Mouse (Mus musculus) limb, embryonic 14.5 days (tissue): Measurements from ENCODE around the gene Aff1. TPM values are rescaled to one million over a fixed set of nuclear protein-coding genes. Genes with fewer than 3 reads are reported as not detected.

Experiments used
- ATAC-seq: fragments of 200-750 bp; cut with Nextera tagmentation; 2 replicates; pipeline ENCODE4 v1.8.0; 2017; ENCODE audit warnings: low read depth, moderate number of reproducible peaks, moderate TSS enrichment; ENCODE audit not compliant: low FRiP score
- DNase-seq: peaks from one replicate; pipeline ENCODE4 v3.0.0-alpha.2; 2015; ENCODE audit warnings: low spot score
- H3K27ac ChIP-seq: fragments of 300-500 bp; sonication (generic); replicated peaks from 2 replicates; pipeline ENCODE4 v1.5.1; 2014; ENCODE audit warnings: low read depth, mild to moderate bottlenecking, low read length, moderate library complexity, mixed read lengths
- H3K27me3 ChIP-seq: fragments of 300-500 bp; sonication (generic); 2 replicates; pipeline ENCODE4 v1.6.1; 2014; ENCODE audit warnings: low read length, mixed read lengths; ENCODE audit not compliant: control insufficient read depth, insufficient read depth
- H3K36me3 ChIP-seq: fragments of 300-500 bp; sonication (generic); 2 replicates; pipeline ENCODE4 v1.6.1; 2014; ENCODE audit warnings: mild to moderate bottlenecking, low read length, moderate library complexity, mixed read lengths; ENCODE audit not compliant: control insufficient read depth, insufficient read depth
- H3K4me1 ChIP-seq: fragments of 300-500 bp; sonication (generic); 2 replicates; pipeline ENCODE4 v1.6.1; 2014; ENCODE audit warnings: antibody characterized with exemption, low read length, mixed read lengths; ENCODE audit not compliant: control insufficient read depth, insufficient read depth
- H3K4me2 ChIP-seq: fragments of 300-500 bp; sonication (generic); replicated peaks from 2 replicates; pipeline ENCODE4 v1.6.1; 2014; ENCODE audit warnings: low read depth, mild to moderate bottlenecking, low read length, moderate library complexity; ENCODE audit not compliant: severe bottlenecking
- H3K4me3 ChIP-seq: fragments of 300-500 bp; sonication (generic); replicated peaks from 2 replicates; pipeline ENCODE4 v1.5.1; 2014; ENCODE audit warnings: low read length
- H3K9ac ChIP-seq: fragments of 300-500 bp; sonication (generic); 2 replicates; pipeline ENCODE4 v1.6.1; 2014; ENCODE audit warnings: mild to moderate bottlenecking, low read depth, low read length, moderate library complexity; ENCODE audit not compliant: severe bottlenecking
- H3K9me3 ChIP-seq: fragments of 300-500 bp; sonication (generic); 2 replicates; pipeline ENCODE4 v1.6.1; 2016; ENCODE audit warnings: low read length; ENCODE audit not compliant: control insufficient read depth
- POLR2A ChIP-seq: fragments of 200-500 bp; IDR thresholded peaks from 2 replicates; pipeline ENCODE4 v1.8.0; 2012; ENCODE audit warnings: inconsistent platforms, mild to moderate bottlenecking, moderate library complexity, borderline replicate concordance; ENCODE audit not compliant: insufficient read depth, insufficient read length; ENCODE audit errors: extremely low read depth
- WGBS: fragments of 180-500 bp; shearing (Covaris S2); extraction: QIAGEN DNeasy Blood & Tissue Kit; methylation state at CpG from one replicate; pipeline ENCODE4 v1.1.7; 2014; 5-methylcytosine and 5-hydroxymethylcytosine counted together
- polyA plus RNA-seq, 2 experiments: library from polyadenylated mRNA; depleted of rRNA in 1 of 2; stranded (reverse) in 1 of 2; unstranded in 1 of 2; fragments of >200 nt; fragmentation: Nextera tagmentation in 1 of 2; extraction: Ambion mirVana in 1 of 2; gene quantifications; 2 replicates each; pipeline versions ENCODE4 v1.2.1 to v1.2.3; 2012 to 2014

The Aff1 gene
- polyA plus RNA-seq, 2 experiments: 3.6 to 5.7 TPM

DNA sequence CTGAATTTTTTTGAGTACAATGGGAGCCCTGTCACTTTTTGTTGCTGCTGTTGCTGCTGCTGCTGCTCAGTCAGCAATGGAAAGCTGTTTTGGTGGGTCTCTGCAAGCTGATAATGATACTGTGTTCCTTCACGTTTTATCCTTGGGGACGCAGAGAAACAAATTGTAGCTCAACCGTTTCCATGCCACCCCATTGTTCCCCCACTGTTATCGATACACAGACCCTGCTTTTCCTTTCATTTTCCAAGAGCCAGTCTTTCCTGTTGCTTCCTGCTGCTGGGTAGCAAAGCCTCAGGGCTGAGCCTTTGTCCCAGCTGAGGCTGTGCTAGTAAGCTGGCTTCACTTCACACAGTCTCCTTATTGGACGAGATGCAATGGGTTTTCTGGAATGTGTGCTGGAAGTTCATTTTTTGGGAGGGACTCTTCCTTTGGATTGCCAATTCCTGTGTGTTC is 81.0 kb downstream of the Aff1 start:
- H3K4me3 ChIP-seq: no peak overlapping the region
- peak overlapping the region; percentile 35 for H3K4me2 ChIP-seq
- H3K9me3 ChIP-seq: no peaks in the 10 kb centered on the region
- 13% methylated on average over 5 of the region's 5 CpGs for WGBS
- H3K9ac ChIP-seq: peak overlapping the region; percentile 42; the same call in 1 of the 2 replicates
- no peak for TF ChIP-seq POLR2A
- DNase-seq (peak; percentile 76), ATAC-seq (peak; percentile 60; the same call in 1 of the 2 replicates)
- H3K27me3 ChIP-seq: no peaks in the 10 kb centered on the region
- peaks cover 43% of the 10 kb centered on the region for H3K4me1 ChIP-seq
- peak overlapping the region; percentile 84 for H3K27ac ChIP-seq
- no peaks in the 10 kb centered on the region for H3K36me3 ChIP-seq

- ATAC-seq: no peak
- H3K27ac ChIP-seq: no peak overlapping the region
- no peak overlapping the region for H3K9ac ChIP-seq
- no peak for DNase-seq
- H3K4me1 ChIP-seq: peaks cover 49% of the 10 kb centered on the region
- no peak for TF ChIP-seq POLR2A
- H3K4me3 ChIP-seq: no peak overlapping the region
- no peak overlapping the region for H3K4me2 ChIP-seq
- H3K27me3 ChIP-seq: no peaks in the 10 kb centered on the region
- H3K36me3 ChIP-seq: no peaks in the 10 kb centered on the region
- H3K9me3 ChIP-seq: no peaks in the 10 kb centered on the region
- WGBS: 62% methylated on average over 11 of the region's 11 CpGs
These were observed 82.6 kb downstream of the Aff1 start for GRCm38 (mm10) chr5:103774703-103775333.

DNA sequence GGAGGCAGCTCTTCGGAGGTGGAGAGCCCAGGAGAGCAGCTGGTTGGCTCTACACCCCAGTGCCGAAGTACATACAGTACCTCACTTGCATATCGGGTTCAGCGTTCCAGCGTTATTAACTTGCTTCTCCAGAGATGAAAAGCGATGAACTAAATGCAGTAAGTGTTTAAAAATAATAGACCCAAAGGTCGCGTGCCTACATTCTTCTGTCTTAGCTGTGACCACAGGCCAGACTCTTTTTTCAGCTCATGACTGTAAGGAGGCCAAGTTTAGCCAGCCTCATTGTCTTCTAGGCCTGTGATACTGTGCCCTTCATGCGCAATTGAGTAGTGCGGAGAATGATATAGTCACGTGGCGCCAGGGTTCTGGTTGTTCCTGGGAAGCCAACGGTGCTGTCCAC is 83.3 kb downstream of the Aff1 start:
- H3K4me1 ChIP-seq: peaks cover 49% of the 10 kb centered on the region
- ATAC-seq: no peak
- no peaks in the 10 kb centered on the region for H3K9me3 ChIP-seq

DNA sequence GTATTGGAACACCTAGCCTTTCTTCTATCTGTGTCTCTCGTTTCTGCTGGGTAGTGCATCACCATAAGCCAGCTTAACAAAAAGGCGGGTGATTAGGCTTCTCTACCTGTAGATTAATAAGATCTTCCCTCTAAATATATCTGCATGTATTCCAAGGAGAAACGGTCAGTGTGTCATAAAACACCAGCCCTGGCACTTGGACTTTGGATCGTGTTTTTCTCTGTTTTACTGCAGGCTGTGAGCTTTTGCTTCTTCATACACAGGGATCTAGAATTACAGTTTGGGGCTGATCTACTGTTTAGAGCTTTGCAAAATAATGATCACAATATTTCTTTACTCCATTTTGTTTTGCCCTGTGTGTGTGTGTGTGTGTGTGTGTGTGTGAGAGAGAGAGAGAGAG is 84.7 kb downstream of the Aff1 start:
- Histone ChIP-seq H3K4me1 (peaks cover 46% of the 10 kb centered on the region), H3K27ac (no peak overlapping the region), H3K9ac (no peak overlapping the region), H3K27me3 (no peaks in the 10 kb centered on the region), H3K9me3 (no peaks in the 10 kb centered on the region), H3K4me2 (no peak overlapping the region), H3K36me3 (no peaks in the 10 kb centered on the region), H3K4me3 (no peak overlapping the region)
- TF ChIP-seq POLR2A: no peak
- 52% methylated on average over 4 of the region's 4 CpGs for WGBS
- DNase-seq (no peak), ATAC-seq (no peak)

More for the DNA sequence above, 83.3 kb downstream of the Aff1 start:
- no peak overlapping the region for H3K4me2 ChIP-seq
- no peak overlapping the region for H3K9ac ChIP-seq
- TF ChIP-seq POLR2A: no peak
- no peaks in the 10 kb centered on the region for H3K36me3 ChIP-seq
- 77% methylated on average over 13 of the region's 13 CpGs for WGBS
- H3K27me3 ChIP-seq: no peaks in the 10 kb centered on the region
- H3K27ac ChIP-seq: no peak overlapping the region
- no peak overlapping the region for H3K4me3 ChIP-seq
- no peak for DNase-seq

GRCm38 (mm10) chr5:103777446-103777845 is 85.3 kb downstream of the Aff1 start:
- no peak for TF ChIP-seq POLR2A

More at GRCm38 (mm10) chr5:103777446-103777845, 85.3 kb downstream of the Aff1 start:
- Histone ChIP-seq H3K4me1 (peaks cover 40% of the 10 kb centered on the region), H3K36me3 (no peaks in the 10 kb centered on the region), H3K9me3 (no peaks in the 10 kb centered on the region), H3K27me3 (no peaks in the 10 kb centered on the region), H3K27ac (no peak overlapping the region), H3K4me3 (no peak overlapping the region), H3K4me2 (peak overlapping the region; percentile 35; the same call in 1 of the 2 replicates), H3K9ac (no peak overlapping the region)
- 55% methylated on average over 4 of the region's 4 CpGs for WGBS
- DNase-seq (no peak), ATAC-seq (no peak)
